ENCODE assay signal across 16 mouse cellular contexts in the genomic region with DNA sequence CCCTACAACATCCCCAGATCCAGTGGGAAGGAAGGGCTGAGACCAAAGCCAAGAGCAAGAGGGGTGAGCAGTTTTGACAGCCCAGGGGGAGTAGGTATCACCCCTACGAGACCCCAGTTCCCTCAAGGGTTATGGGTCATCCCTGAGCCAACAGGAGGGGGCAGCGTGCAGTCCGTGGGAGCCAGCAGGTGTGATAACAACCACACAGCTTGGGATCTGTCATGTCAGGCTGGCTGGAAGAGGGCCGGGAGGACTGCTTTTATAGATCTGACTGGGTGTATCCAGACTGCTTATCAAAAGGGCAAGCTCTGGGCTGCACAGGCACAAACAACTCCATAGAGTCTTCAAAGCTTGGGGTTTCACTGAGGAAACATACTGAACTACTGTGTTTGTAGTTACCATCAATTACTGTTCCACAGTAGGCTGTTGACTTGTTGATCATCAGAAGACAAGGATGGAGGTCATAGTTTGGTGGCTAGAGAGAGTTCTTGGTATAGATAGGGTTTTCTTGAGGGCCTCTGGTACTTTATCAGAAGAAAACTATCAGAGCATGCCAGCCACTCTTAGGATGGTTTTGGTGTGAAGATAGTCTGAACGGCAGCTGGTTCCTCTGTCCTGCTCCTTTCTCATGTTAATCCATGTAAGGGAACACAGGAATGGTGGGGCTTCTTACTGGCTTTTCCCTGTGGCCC.
A peak's percentile ranks its signal among the peaks of the same experiment; 100 is the strongest.
DNase-seq lines count a peak whose midpoint lies in the region; ATAC-seq and TF ChIP-seq lines count a peak whose summit lies in the region.
"Had no signal": no experiment of that assay in that cellular context is flagged by ENCODE, and none has a peak within 500 bp of the region (broad histone marks: within the 10 kb centered on the region; RNA-seq: fewer than 3 reads in every experiment).

No protein-coding gene starts in this region.

- no peak for TF ChIP-seq RAD21 in MEL (IDR thresholded peaks at IDR 0.05; ENCODE audit: low read depth, low read length)

- peak; percentile 76 to 86 for TF ChIP-seq EP300 in MEL (IDR thresholded peaks at IDR 0.05; ENCODE audit: low read depth in 1 of 2, low read length in 2 of 2)

- peaks cover 26 to 42% of the 10 kb centered on the region in 2 experiments for H3K4me1 ChIP-seq in MEL (ENCODE audit: control insufficient read depth in 1 of 2, insufficient read depth in 2 of 2, low read length in 2 of 2)
- no peaks in the 10 kb centered on the region; the same call in none of the 2 replicates for H3K4me1 ChIP-seq in bone marrow, adult 2 months (ENCODE audit: control insufficient read depth, insufficient read depth, low read length)
- H3K4me1 ChIP-seq in intestine, postnatal 0 days (replicated peaks; ENCODE audit: control insufficient read depth, insufficient read depth, low read length): peaks cover 11% of the 10 kb centered on the region; the same call in 1 of the 2 replicates
- H3K4me1 ChIP-seq in hindbrain, embryonic 12.5 days: no peaks in the 10 kb centered on the region; the same call in 1 of the 2 replicates
- H3K4me1 ChIP-seq: forebrain, embryonic 12.5 days; neural tube, embryonic 15.5 days had no signal

- no peak for TF ChIP-seq POLR2A in MEL (IDR thresholded peaks at IDR 0.05; ENCODE audit: control insufficient read depth in 1 of 2, insufficient read depth in 1 of 2, low read depth in 1 of 2, low read length in 2 of 2, poor library complexity in 1 of 2)
- 0 out of 2 replicates have a peak, but pooled peaks have one; percentile 25 for TF ChIP-seq POLR2A in bone marrow, adult 2 months (IDR thresholded peaks at IDR 0.05; ENCODE audit: borderline replicate concordance, control insufficient read depth, low read depth, low read length)

- no peak overlapping the region for H3K4me2 ChIP-seq in intestine, postnatal 0 days (replicated peaks; ENCODE audit: low read depth)
- no peak overlapping the region for H3K4me2 ChIP-seq in hindbrain, embryonic 12.5 days (replicated peaks)
- H3K4me2 ChIP-seq: forebrain, embryonic 12.5 days; limb, embryonic 12.5 days; neural tube, embryonic 15.5 days had no signal

- H3K4me3 ChIP-seq in MEL (ENCODE audit: control insufficient read depth in 1 of 2, insufficient read depth in 1 of 2, low read depth in 2 of 2, low read length in 2 of 2): no peak overlapping the region
- no peak overlapping the region for H3K4me3 ChIP-seq in bone marrow, adult 2 months (replicated peaks; ENCODE audit: control insufficient read depth, low read depth, low read length)
- no peak overlapping the region for H3K4me3 ChIP-seq in intestine, postnatal 0 days (ENCODE audit: low read depth, low read length)
- H3K4me3 ChIP-seq in hindbrain, embryonic 12.5 days: no peak overlapping the region
- H3K4me3 ChIP-seq: forebrain, embryonic 12.5 days; limb, embryonic 12.5 days; neural tube, embryonic 15.5 days had no signal

- WGBS in bone marrow, adult 2 months: 58% methylated on average over 5 of the region's 5 CpGs
- 50% methylated on average over 5 of the region's 5 CpGs for WGBS in intestine, postnatal 0 days
- 66% methylated on average over 5 of the region's 5 CpGs for WGBS in hindbrain, embryonic 12.5 days

- peak; percentile 64 for DNase-seq in MEL (ENCODE audit: low read depth, low spot score)
- no peak for DNase-seq in cerebellum, adult 18-20 months
- no peak for DNase-seq in thymus, postnatal 25 days
- DNase-seq: adrenal gland, postnatal 36 days; cerebellum, adult 2 months; gastrocnemius, postnatal 25 days; kidney, postnatal 14 days; right cerebral cortex, adult 18-20 months had no signal

- H3K27me3 ChIP-seq in MEL (ENCODE audit: control insufficient read depth in 1 of 2, insufficient read depth in 2 of 2, low read length in 2 of 2): no peaks in the 10 kb centered on the region
- H3K27me3 ChIP-seq in intestine, postnatal 0 days (replicated peaks; ENCODE audit: control insufficient read depth, insufficient read depth, low read length): no peaks in the 10 kb centered on the region
- no peaks in the 10 kb centered on the region for H3K27me3 ChIP-seq in hindbrain, embryonic 12.5 days
- H3K27me3 ChIP-seq: forebrain, embryonic 12.5 days; limb, embryonic 12.5 days; neural tube, embryonic 15.5 days had no signal

- H3K36me3 ChIP-seq in MEL (ENCODE audit: control insufficient read depth in 1 of 2, insufficient read depth in 2 of 2, low read length in 2 of 2): peaks cover 0 to 25% of the 10 kb centered on the region in 2 experiments; a peak in 2 of 4 replicates
- no peaks in the 10 kb centered on the region for H3K36me3 ChIP-seq in intestine, postnatal 0 days (ENCODE audit: control insufficient read depth, insufficient read depth)
- no peaks in the 10 kb centered on the region for H3K36me3 ChIP-seq in hindbrain, embryonic 12.5 days
- H3K36me3 ChIP-seq: forebrain, embryonic 12.5 days; limb, embryonic 12.5 days; neural tube, embryonic 15.5 days had no signal

- TF ChIP-seq CTCF in MEL (IDR thresholded peaks at IDR 0.05 in 2 of 3, conservative IDR thresholded peaks at IDR 0.05 in 1 of 3; ENCODE audit: control insufficient read depth in 1 of 3, insufficient read depth in 1 of 3, low read depth in 2 of 3, low read length in 3 of 3, poor library complexity in 1 of 3, severe bottlenecking in 1 of 3): peak in 1 of 3 experiments; percentile 14; a peak in 1 of 6 replicates
- peak; percentile 43; the same call in 1 of the 2 replicates for TF ChIP-seq CTCF in bone marrow, adult 2 months (IDR thresholded peaks at IDR 0.05; ENCODE audit: control insufficient read depth, insufficient read depth, low read length)
- no peak for TF ChIP-seq CTCF in intestine, postnatal 0 days (IDR thresholded peaks at IDR 0.05; ENCODE audit: low read depth)

- no peak for ATAC-seq in intestine, postnatal 0 days
- ATAC-seq in megakaryocyte-erythroid progenitor cell, adult 5-6 weeks (replicated peaks; ENCODE audit: low FRiP score, low TSS enrichment, poor library complexity, severe bottlenecking): peak; percentile 69
- no peak for ATAC-seq in hindbrain, embryonic 12.5 days (ENCODE audit: low FRiP score)

- no peaks in the 10 kb centered on the region for H3K79me2 ChIP-seq in MEL (ENCODE audit: control insufficient read depth, insufficient read depth, low read length, poor library complexity)

- H3K27ac ChIP-seq in MEL (ENCODE audit: control insufficient read depth, low read depth, low read length): peak overlapping the region; percentile 50
- H3K27ac ChIP-seq in bone marrow, adult 2 months (ENCODE audit: control insufficient read depth, insufficient read depth, low read depth, low read length, poor library complexity): peak overlapping the region; percentile 87
- peak overlapping the region; percentile 11; the same call in 1 of the 2 replicates for H3K27ac ChIP-seq in intestine, postnatal 0 days (ENCODE audit: low read depth, low read length)
- H3K27ac ChIP-seq in hindbrain, embryonic 12.5 days: no peak overlapping the region
- H3K27ac ChIP-seq: forebrain, embryonic 12.5 days; limb, embryonic 12.5 days; macrophage; neural tube, embryonic 15.5 days had no signal

- H3K9ac ChIP-seq in MEL (ENCODE audit: control insufficient read depth, low read depth, low read length, poor library complexity, severe bottlenecking): no peak overlapping the region
- no peak overlapping the region for H3K9ac ChIP-seq in intestine, postnatal 0 days (ENCODE audit: low read depth, low read length)
- no peak overlapping the region for H3K9ac ChIP-seq in hindbrain, embryonic 12.5 days
- H3K9ac ChIP-seq: forebrain, embryonic 12.5 days; limb, embryonic 12.5 days; neural tube, embryonic 15.5 days had no signal

- no peaks in the 10 kb centered on the region for H3K9me3 ChIP-seq in MEL (replicated peaks; ENCODE audit: insufficient read depth, low read length)
- H3K9me3 ChIP-seq in intestine, postnatal 0 days (ENCODE audit: control insufficient read depth): no peaks in the 10 kb centered on the region
- no peaks in the 10 kb centered on the region for H3K9me3 ChIP-seq in hindbrain, embryonic 12.5 days (replicated peaks)
- H3K9me3 ChIP-seq: forebrain, embryonic 12.5 days; limb, embryonic 12.5 days; neural tube, embryonic 15.5 days had no signal

TF ChIP-seq in MEL, 35 proteins besides CTCF, POLR2A, EP300 and RAD21:
- TF ChIP-seq USF2 (IDR thresholded peaks at IDR 0.05; ENCODE audit: borderline replicate concordance in 1 of 2, insufficient read depth in 1 of 2, low read depth in 1 of 2, low read length in 2 of 2): no peak
- TF ChIP-seq TAL1 (IDR thresholded peaks at IDR 0.05; ENCODE audit: low read length): peak; percentile 29; the same call in 1 of the 2 replicates
- no peak for TF ChIP-seq POLR2AphosphoS5 (IDR thresholded peaks at IDR 0.05; ENCODE audit: borderline replicate concordance, low read depth, low read length)
- TF ChIP-seq MEF2A (IDR thresholded peaks at IDR 0.05; ENCODE audit: extremely low read depth, insufficient replicate concordance, low read depth, low read length, poor library complexity, severe bottlenecking): no peak
- TF ChIP-seq HCFC1 (IDR thresholded peaks at IDR 0.05; ENCODE audit: low read depth, low read length): no peak
- TF ChIP-seq BHLHE40 (IDR thresholded peaks at IDR 0.05; ENCODE audit: borderline replicate concordance, low read depth, low read length): 0 out of 2 replicates have a peak, but pooled peaks have one; percentile 45
- peak; percentile 22; the same call in 1 of the 2 replicates for TF ChIP-seq MXI1 (IDR thresholded peaks at IDR 0.05; ENCODE audit: low read depth, low read length)
- peak; percentile 57 for TF ChIP-seq GATA1 (IDR thresholded peaks at IDR 0.05; ENCODE audit: low read depth, low read length)
- TF ChIP-seq ETS1 (IDR thresholded peaks at IDR 0.05; ENCODE audit: low read depth, low read length): peak; percentile 64
- TF ChIP-seq MAX (IDR thresholded peaks at IDR 0.05; ENCODE audit: low read length): peak; percentile 19; the same call in 1 of the 2 replicates
- TF ChIP-seq TCF12 (IDR thresholded peaks at IDR 0.05; ENCODE audit: low read depth, low read length): peak; percentile 85
- no peak for TF ChIP-seq NELFE (IDR thresholded peaks at IDR 0.05; ENCODE audit: low read depth, low read length)
- TF ChIP-seq SIN3A (IDR thresholded peaks at IDR 0.05; ENCODE audit: low read length): peak; percentile 34; the same call in 1 of the 2 replicates
- 0 out of 2 replicates have a peak, but pooled peaks have one; percentile 29 for TF ChIP-seq TBP (IDR thresholded peaks at IDR 0.05; ENCODE audit: low read depth, low read length)
- TF ChIP-seq ELF1 (IDR thresholded peaks at IDR 0.05; ENCODE audit: low read depth, low read length): no peak
- TF ChIP-seq ZC3H11A (IDR thresholded peaks at IDR 0.05; ENCODE audit: low read depth, low read length): no peak
- TF ChIP-seq RCOR1 (IDR thresholded peaks at IDR 0.05; ENCODE audit: low read depth, low read length): peak; percentile 64
TF ChIP-seq in MEL: peak in this region for 10.
